Mouse (Mus musculus) kidney, postnatal 4 days (tissue): ENCODE measurements at regions not wholly inside any gene's neighbourhood (a gene's known extent, or its start where the extent isn't known, plus 50 kb on each side); places are given as distances from the start of the nearest gene placed in this dataset.

Source experiments
- DNase-seq, 2 experiments: peaks; one replicate each; pipeline ENCODE4 v3.0.0; 2021; ENCODE audit warnings: mixed read lengths in 2 of 2

DNA sequence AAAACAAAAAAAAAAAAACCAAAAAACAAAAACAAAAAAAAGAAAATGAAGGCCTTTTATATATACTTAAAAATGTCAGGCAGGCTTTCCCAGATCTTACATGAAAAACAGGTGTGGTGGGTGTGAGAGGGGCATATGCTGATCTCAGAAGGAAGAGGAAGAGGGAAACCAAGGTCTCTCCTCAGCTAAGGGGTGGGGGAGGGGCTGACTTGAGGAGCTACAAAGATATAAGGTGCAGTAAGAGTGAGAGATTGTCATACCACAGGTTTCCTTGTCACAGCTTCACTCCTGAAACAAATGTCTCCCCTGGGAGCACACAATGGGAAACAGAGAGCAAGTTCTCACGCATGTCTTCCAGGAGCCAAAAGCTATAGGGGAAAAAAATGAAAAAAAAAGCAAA, 440.0 kb downstream of the Tns3 start:
- DNase-seq: no peak

- DNase-seq: no peak
Measured at GRCm38 (mm10) chr11:8220618-8221017, 443.7 kb downstream of the Tns3 start.

GRCm38 (mm10) chr11:8219911-8220310, 444.4 kb downstream of the Tns3 start:
- DNase-seq: no peak

- DNase-seq: peak; percentile 35 to 36
Measured at GRCm38 (mm10) chr11:8215634-8216033, 448.7 kb downstream of the Tns3 start.

DNA sequence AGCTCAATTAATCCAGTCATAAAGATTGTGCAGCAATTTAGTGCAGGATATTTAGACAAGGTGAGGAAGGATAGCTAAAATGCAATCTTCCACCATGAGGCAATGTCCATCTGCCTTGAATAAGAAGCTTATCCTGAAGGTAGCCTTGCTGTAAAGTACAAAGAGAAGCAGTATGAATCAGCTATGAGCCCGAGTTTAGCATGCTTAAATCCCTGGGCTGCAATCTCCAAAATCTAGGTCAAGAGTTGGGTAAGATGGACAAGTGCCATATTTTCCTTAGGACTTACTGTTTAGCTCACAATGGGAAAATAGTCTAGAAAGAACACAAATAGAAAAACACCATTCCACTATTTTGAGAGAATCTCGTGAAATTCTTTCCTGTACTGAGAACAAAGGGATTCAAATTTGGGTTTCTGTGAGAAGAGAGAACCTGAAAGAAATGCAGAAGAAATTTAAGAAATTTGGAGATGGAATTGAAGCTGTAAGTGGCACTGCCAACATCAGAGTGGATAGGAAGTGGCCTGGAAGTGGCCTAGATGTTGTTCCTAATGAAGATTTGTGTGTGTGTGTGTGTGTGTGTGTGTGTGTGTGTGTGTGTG, 449.9 kb downstream of the Tns3 start:
- no peak for DNase-seq

- DNase-seq: no peak
Measured at GRCm38 (mm10) chr11:8213130-8213529, 451.2 kb downstream of the Tns3 start.

- peak in 1 of 2 experiments; percentile 8 for DNase-seq
Measured at GRCm38 (mm10) chr11:8212714-8213113, 451.6 kb downstream of the Tns3 start.

DNA sequence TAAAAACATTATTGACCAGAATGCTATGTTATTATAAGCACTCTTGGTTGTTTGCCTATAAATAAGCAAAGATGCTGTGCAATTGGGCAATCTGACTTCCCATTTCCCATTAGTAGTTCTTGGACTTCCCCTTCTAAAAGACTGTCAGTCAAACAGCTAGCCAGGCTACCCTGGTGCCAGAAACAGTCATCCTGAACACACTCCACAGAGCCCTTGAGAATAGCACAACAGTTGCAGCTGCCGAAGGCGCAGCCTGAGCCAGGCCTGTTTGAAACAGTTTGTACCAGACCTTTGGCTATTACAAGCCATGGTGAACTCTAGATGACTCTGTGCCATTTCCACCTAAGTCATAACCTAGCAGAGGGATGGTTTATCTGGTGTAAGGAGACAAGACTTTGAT, 455.3 kb downstream of the Tns3 start:
- no peak for DNase-seq

- peak in 1 of 2 experiments; percentile 19 for DNase-seq
Measured at GRCm38 (mm10) chr11:8199293-8199692, 465.0 kb downstream of the Tns3 start.
